Mouse (Mus musculus) G1E (cell line): ENCODE measurements around the gene Fancl. TPM values are rescaled to one million over a fixed set of nuclear protein-coding genes. Genes with fewer than 3 reads are reported as not detected.
"Not testable (repeated sequence)": the region's sequence is repeated elsewhere in the genome, so short reads cannot be mapped to it uniquely, and the experiment has no call there.

Experiments
- ATAC-seq: 2 replicates; pipeline ENCODE4 v1.8.0; 2016; ENCODE audit warnings: mild to moderate bottlenecking; ENCODE audit not compliant: insufficient number of reproducible peaks, poor library complexity, low FRiP score, severe bottlenecking; ENCODE audit errors: extremely low read depth
- DNase-seq: peaks from one replicate; pipeline ENCODE4 v3.0.0; 2012; ENCODE audit warnings: low spot score
- H3K27me3 ChIP-seq: 2 replicates; pipeline ENCODE4 v1.6.1; 2012; ENCODE audit warnings: mild to moderate bottlenecking, low read length, inconsistent platforms; ENCODE audit not compliant: insufficient read depth
- H3K36me3 ChIP-seq: replicated peaks from 2 replicates; pipeline ENCODE3; 2012; ENCODE audit warnings: mild to moderate bottlenecking, inconsistent platforms
- H3K4me1 ChIP-seq: 2 replicates; pipeline ENCODE4 v1.6.1; 2012; ENCODE audit warnings: low read depth, low read length, inconsistent platforms, mixed read lengths; ENCODE audit not compliant: insufficient read depth
- H3K4me3 ChIP-seq: 2 replicates; pipeline ENCODE4 v1.5.1; 2012; ENCODE audit warnings: low read depth, mild to moderate bottlenecking, inconsistent platforms, low read length, moderate library complexity, mixed read lengths
- H3K9me3 ChIP-seq: replicated peaks from 2 replicates; pipeline ENCODE4 v1.6.1; 2012; ENCODE audit warnings: inconsistent platforms
- CTCF ChIP-seq: IDR thresholded peaks from 2 replicates; pipeline ENCODE4 v1.5.1; 2012; ENCODE audit warnings: low read depth, low read length, inconsistent platforms, mixed read lengths
- GATA1 ChIP-seq: IDR thresholded peaks from 2 replicates; pipeline ENCODE4 v1.6.1; 2012; ENCODE audit warnings: borderline replicate concordance, low read length, inconsistent platforms, mixed read lengths
- GATA2 ChIP-seq: IDR thresholded peaks from 2 replicates; pipeline ENCODE4 v1.6.1; 2012; ENCODE audit warnings: low read depth, low read length, inconsistent platforms, borderline replicate concordance
- POLR2AphosphoS5 ChIP-seq: IDR thresholded peaks from 2 replicates; pipeline ENCODE4 v1.6.1; 2012; ENCODE audit warnings: low read depth, low read length, inconsistent platforms; ENCODE audit not compliant: insufficient replicate concordance
- TAL1 ChIP-seq: conservative IDR thresholded peaks from 2 replicates; pipeline ENCODE4 v1.6.1; 2012; ENCODE audit warnings: low read depth, low read length, inconsistent platforms, mixed read lengths
- polyA plus RNA-seq: library from polyadenylated mRNA; stranded (reverse); fragments of >175 nt; gene quantifications from 2 replicates; pipeline ENCODE4 v1.2.3, GENCODE M21; 2012
- total RNA-seq, 2 experiments: library from RNA; stranded (forward) in 1 of 2; stranded (reverse) in 1 of 2; fragments of 200-1000 nt in 1 of 2; fragments of >200 nt in 1 of 2; fragmentation: Nextera tagmentation in 1 of 2; gene quantifications; 2 replicates each; pipeline ENCODE4 v1.2.3; 2014 to 2017

Fancl gene
- total RNA-seq (2014; fragmentation: Nextera tagmentation) (16.8 and 43.8 TPM in 2 replicates), total RNA-seq (2017) (66.1 and 79.2 TPM in 2 replicates), polyA plus RNA-seq (0.54 and 1.0 TPM in 2 replicates)

- Histone ChIP-seq H3K9me3 (no peaks in the 10 kb centered on the region), H3K36me3 (peaks cover 3% of the 10 kb centered on the region), H3K27me3 (no peaks in the 10 kb centered on the region), H3K4me1 (peaks cover 19% of the 10 kb centered on the region), H3K4me3 (peak within 1 kb of the TSS; percentile 86)
- TF ChIP-seq GATA1 (no peak), TAL1 (no peak), GATA2 (no peak), CTCF (no peak), POLR2AphosphoS5 (no peak)
- no peak for ATAC-seq
- DNase-seq, result no peak
Measured at GRCm38 (mm10) chr11:26385971-26386370, at the start of gene Fancl. Fancl (plus strand) TSS chr11:26386135.

DNA sequence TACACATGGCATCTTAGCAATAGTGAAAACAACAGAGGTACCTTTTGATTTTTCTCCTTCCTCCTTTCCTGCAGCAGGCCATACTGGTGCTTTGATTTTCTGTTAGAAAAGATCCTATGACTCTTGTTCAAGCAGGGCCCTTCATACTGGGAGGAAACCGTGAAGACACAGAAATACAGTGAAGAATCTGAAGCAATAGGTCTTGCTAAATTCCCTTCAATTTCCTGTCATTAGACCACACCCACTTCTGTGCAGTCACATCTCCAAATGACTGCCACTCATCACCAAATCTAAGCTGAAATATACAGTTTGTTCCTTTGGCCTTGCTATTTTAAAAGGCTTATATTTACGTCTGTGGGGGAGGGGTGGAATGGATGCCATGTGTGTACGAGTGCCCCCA, 49.1 kb upstream of the Fancl start:
- no peaks in the 10 kb centered on the region for H3K4me1 ChIP-seq
- no peaks in the 10 kb centered on the region for H3K9me3 ChIP-seq
- no peak overlapping the region for H3K4me3 ChIP-seq
- H3K36me3 ChIP-seq, result no peaks in the 10 kb centered on the region
- no peak for ATAC-seq
- TF ChIP-seq POLR2AphosphoS5 (no peak), GATA1 (no peak), GATA2 (no peak), TAL1 (no peak), CTCF (no peak)
- DNase-seq, result no peak
- peaks cover 6% of the 10 kb centered on the region; the same call in 1 of the 2 replicates for H3K27me3 ChIP-seq

DNA sequence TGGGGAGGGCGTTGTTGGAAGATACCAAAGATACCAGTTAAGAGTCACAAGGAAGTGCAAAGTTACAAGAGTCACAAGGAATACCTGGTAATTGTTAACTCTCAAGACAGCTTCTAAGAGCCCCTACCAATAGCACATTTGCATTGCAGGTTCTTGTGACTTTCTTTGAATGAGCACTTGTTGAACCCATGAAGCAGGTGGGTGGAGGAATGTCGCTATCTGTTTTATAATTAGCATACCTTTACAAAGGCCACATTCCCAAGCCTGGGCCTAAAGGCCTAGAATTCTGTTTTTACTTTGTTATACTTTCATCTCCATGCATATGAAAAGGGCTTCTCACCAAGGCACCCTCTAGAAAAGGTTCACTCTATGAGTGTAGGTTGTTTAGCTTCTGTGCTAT, 15.8 kb upstream of the Fancl start:
- not testable (repeated sequence) for H3K27me3 ChIP-seq, ATAC-seq, DNase-seq, H3K36me3 ChIP-seq, H3K4me1 ChIP-seq, H3K9me3 ChIP-seq, H3K4me3 ChIP-seq

DNA sequence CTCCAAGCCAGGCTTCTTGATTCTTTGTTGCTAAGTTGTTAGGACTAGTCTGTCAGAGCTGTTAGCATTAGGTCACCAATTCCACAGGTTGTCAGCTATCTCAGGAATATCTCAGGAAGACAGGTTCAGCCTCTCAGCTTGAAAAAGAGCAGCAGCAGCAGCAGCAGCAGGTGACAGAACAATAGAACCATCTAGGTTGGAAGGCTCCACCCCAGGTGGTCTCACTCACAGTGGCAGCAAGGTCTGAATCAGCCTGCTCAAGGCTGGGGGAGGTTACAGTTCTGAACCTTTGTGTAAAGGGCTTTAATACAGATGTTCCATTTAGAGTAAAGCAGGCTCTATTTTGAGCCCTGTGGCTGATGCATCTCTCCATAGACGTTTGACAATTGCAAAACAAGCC, 14.0 kb upstream of the Fancl start:
- DNase-seq, H3K4me1 ChIP-seq, H3K36me3 ChIP-seq, H3K9me3 ChIP-seq, H3K27me3 ChIP-seq, ATAC-seq, H3K4me3 ChIP-seq: not testable (repeated sequence)

DNA sequence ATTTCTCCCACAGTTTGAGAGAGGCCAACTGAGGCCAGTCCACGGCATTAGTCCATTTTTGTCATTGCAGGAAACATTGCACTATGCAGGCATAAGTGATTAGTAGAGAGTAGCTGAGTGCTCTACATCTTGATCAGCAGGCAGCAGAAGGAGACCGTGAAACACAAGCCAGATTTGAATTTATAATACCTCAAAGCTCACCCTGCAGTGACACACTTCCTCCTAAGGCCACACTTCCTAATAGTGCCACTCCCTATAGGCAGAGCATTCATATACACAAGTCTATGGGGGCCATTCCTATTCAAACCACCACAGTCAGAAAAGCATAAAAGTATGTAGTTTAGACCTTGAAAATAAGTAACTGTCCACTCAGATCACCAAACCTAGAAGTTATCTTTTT, 11.8 kb upstream of the Fancl start:
- TF ChIP-seq POLR2AphosphoS5, result no peak
- no peak for TF ChIP-seq GATA2
- no peak for TF ChIP-seq GATA1
- TF ChIP-seq TAL1, result no peak
- TF ChIP-seq CTCF, result no peak
- H3K4me1 ChIP-seq, result peaks cover 10% of the 10 kb centered on the region
- DNase-seq (no peak), ATAC-seq (no peak)
- no peaks in the 10 kb centered on the region for H3K9me3 ChIP-seq
- no peaks in the 10 kb centered on the region for H3K36me3 ChIP-seq
- H3K4me3 ChIP-seq, result no peak overlapping the region
- H3K27me3 ChIP-seq, result no peaks in the 10 kb centered on the region

- no peak for TF ChIP-seq POLR2AphosphoS5
- TF ChIP-seq GATA1, result no peak
- no peak for TF ChIP-seq TAL1
- no peak for TF ChIP-seq CTCF
- TF ChIP-seq GATA2, result no peak
- Histone ChIP-seq H3K9me3 (no peaks in the 10 kb centered on the region), H3K27me3 (no peaks in the 10 kb centered on the region), H3K36me3 (no peaks in the 10 kb centered on the region), H3K4me1 (peaks cover 10% of the 10 kb centered on the region), H3K4me3 (no peak overlapping the region)
- no peak for ATAC-seq
- no peak for DNase-seq
Measured at GRCm38 (mm10) chr11:26378074-26378473, 7.9 kb upstream of the Fancl start.

- TF ChIP-seq TAL1, result no peak
- no peak for TF ChIP-seq POLR2AphosphoS5
- no peak for TF ChIP-seq GATA2
- no peak for TF ChIP-seq GATA1
- no peak for TF ChIP-seq CTCF
- H3K27me3 ChIP-seq, result no peaks in the 10 kb centered on the region
- H3K4me1 ChIP-seq, result peaks cover 12% of the 10 kb centered on the region; the same call in 1 of the 2 replicates
- no peak for ATAC-seq
- no peaks in the 10 kb centered on the region for H3K36me3 ChIP-seq
- H3K4me3 ChIP-seq, result no peak overlapping the region
- H3K9me3 ChIP-seq, result no peaks in the 10 kb centered on the region
- DNase-seq, result no peak
Measured at GRCm38 (mm10) chr11:26381499-26381898, 4.4 kb upstream of the Fancl start.
